Mouse (Mus musculus) ES-E14 (cell line): ENCODE measurements at regions not wholly inside any gene's neighbourhood (a gene's known extent, or its start where the extent isn't known, plus 50 kb on each side); places are given as distances from the start of the nearest gene placed in this dataset.
A peak's percentile ranks its signal among the peaks of the same experiment; 100 is the strongest.
"Not testable (repeated sequence)": the region's sequence is repeated elsewhere in the genome, so short reads cannot be mapped to it uniquely, and the experiment has no call there.

Experiments used
- DNase-seq: peaks from one replicate; pipeline ENCODE4 v3.0.0-alpha.2; 2013; ENCODE audit warnings: low read depth, low spot score
- H3K27ac ChIP-seq: 2 replicates; pipeline ENCODE4 v1.5.1; 2012; ENCODE audit warnings: low read depth, mild to moderate bottlenecking, low read length, moderate library complexity, mixed read lengths; ENCODE audit not compliant: poor library complexity, insufficient read depth, severe bottlenecking
- H3K36me3 ChIP-seq: 2 replicates; pipeline ENCODE4 v1.6.1; 2012; ENCODE audit warnings: mild to moderate bottlenecking, low read length, moderate library complexity, mixed read lengths; ENCODE audit not compliant: control insufficient read depth, poor library complexity, insufficient read depth, severe bottlenecking
- H3K4me1 ChIP-seq, 2 experiments: fragments of 150-350 bp in 1 of 2; sonication (generic) in 1 of 2; 2 replicates each; pipeline ENCODE4 v1.6.1; 2012; ENCODE audit warnings: low read length in 2 of 2, mild to moderate bottlenecking in 1 of 2, mixed read lengths in 1 of 2; ENCODE audit not compliant: control insufficient read depth in 2 of 2, insufficient read depth in 2 of 2, poor library complexity in 1 of 2
- H3K4me3 ChIP-seq, 2 experiments: fragments of 150-350 bp in 1 of 2; sonication (generic) in 1 of 2; 2 replicates each; pipeline ENCODE4 v1.5.1; 2012; ENCODE audit warnings: low read length in 2 of 2, low read depth in 1 of 2, mild to moderate bottlenecking in 1 of 2, mixed read lengths in 1 of 2; ENCODE audit not compliant: insufficient read depth in 1 of 2, poor library complexity in 1 of 2, severe bottlenecking in 1 of 2
- H3K9ac ChIP-seq: 2 replicates; pipeline ENCODE4 v1.6.1; 2012; ENCODE audit warnings: low read depth, mild to moderate bottlenecking, low read length, mixed read lengths; ENCODE audit not compliant: poor library complexity, insufficient read depth, severe bottlenecking
- H3K9me3 ChIP-seq: fragments of 150-350 bp; sonication (generic); 2 replicates; pipeline ENCODE4 v1.6.1; 2012; ENCODE audit warnings: low read depth, mild to moderate bottlenecking, low read length; ENCODE audit not compliant: control insufficient read depth, insufficient read depth
- CHD2 ChIP-seq: IDR thresholded peaks from 2 replicates; pipeline ENCODE4 v1.6.1; 2014; ENCODE audit warnings: mild to moderate bottlenecking, low read depth, low read length, inconsistent platforms
- HCFC1 ChIP-seq: IDR thresholded peaks from 2 replicates; pipeline ENCODE4 v1.6.1; 2012; ENCODE audit warnings: low read length, inconsistent platforms, borderline replicate concordance; ENCODE audit not compliant: insufficient read depth
- MAFK ChIP-seq: IDR thresholded peaks from 2 replicates; pipeline ENCODE4 v1.6.1; 2014; ENCODE audit warnings: mild to moderate bottlenecking, low read depth, low read length, inconsistent platforms; ENCODE audit not compliant: insufficient read depth
- ZC3H11A ChIP-seq: IDR thresholded peaks from 2 replicates; pipeline ENCODE4 v1.6.1; 2012; ENCODE audit warnings: low read depth, mild to moderate bottlenecking, inconsistent platforms, low read length, borderline replicate concordance
- ZNF384 ChIP-seq: IDR thresholded peaks from 2 replicates; pipeline ENCODE4 v1.6.1; 2012; ENCODE audit warnings: low read depth, low read length, inconsistent platforms
- in situ Hi-C, 2 experiments: fragments of 600-800 bp; cut with MboI; formaldehyde crosslinking; loops; one replicate each; pipeline ENCODE4 v1.15.1; 2025; ENCODE audit warnings: low sequenced_read_pairs in 2 of 2, inconsistent platforms in 1 of 2; ENCODE audit not compliant: unreplicated experiment in 2 of 2

GRCm38 (mm10) chr12:113701841-113702240, 158.1 kb downstream of the Adam6a start:
- H3K27ac ChIP-seq, H3K36me3 ChIP-seq, H3K4me3 ChIP-seq, in situ Hi-C loops, DNase-seq, H3K4me1 ChIP-seq, H3K9ac ChIP-seq, H3K9me3 ChIP-seq: not testable (repeated sequence)

GRCm38 (mm10) chr12:113716406-113716805, 172.7 kb downstream of the Adam6a start:
- in situ Hi-C loops = loop anchor here (5.0 to 10.0 kb wide), 2 partner anchors 56 to 58 kb away; no protein-coding TSS in a partner anchor
- not testable (repeated sequence) for H3K36me3 ChIP-seq, H3K27ac ChIP-seq, H3K4me1 ChIP-seq, H3K9me3 ChIP-seq, H3K4me3 ChIP-seq, H3K9ac ChIP-seq
- peak; percentile 58 for DNase-seq

- peak; percentile 45 for DNase-seq
Measured at GRCm38 (mm10) chr12:113735847-113736246, 192.1 kb downstream of the Adam6a start.

GRCm38 (mm10) chr12:113746277-113746676, 202.6 kb downstream of the Adam6a start:
- Histone ChIP-seq H3K9me3 (no peaks in the 10 kb centered on the region), H3K36me3 (no peaks in the 10 kb centered on the region), H3K4me1 (no peaks in the 10 kb centered on the region), H3K4me3 (no peak overlapping the region), H3K9ac (no peak overlapping the region), H3K27ac (no peak overlapping the region)
- TF ChIP-seq ZC3H11A (no peak), HCFC1 (no peak), ZNF384 (no peak), CHD2 (no peak), MAFK (no peak)
- DNase-seq = no peak
- in situ Hi-C loops = no loop called here

More at GRCm38 (mm10) chr12:113735847-113736246, 192.1 kb downstream of the Adam6a start:
- no peak overlapping the region for H3K9ac ChIP-seq
- H3K27ac ChIP-seq = no peak overlapping the region
- in situ Hi-C loops = loop anchor here in 1 of 2 experiments (5.0 kb wide), 1 partner anchor 39 kb away; no protein-coding TSS in a partner anchor
- TF ChIP-seq HCFC1 (no peak), CHD2 (no peak), ZC3H11A (no peak), ZNF384 (no peak), MAFK (no peak)
- H3K4me1 ChIP-seq = no peaks in the 10 kb centered on the region
- H3K4me3 ChIP-seq = no peak overlapping the region
- H3K36me3 ChIP-seq = no peaks in the 10 kb centered on the region
- H3K9me3 ChIP-seq = no peaks in the 10 kb centered on the region

- Histone ChIP-seq H3K9ac (no peak overlapping the region), H3K4me3 (no peak overlapping the region), H3K9me3 (no peaks in the 10 kb centered on the region), H3K4me1 (no peaks in the 10 kb centered on the region), H3K27ac (no peak overlapping the region), H3K36me3 (no peaks in the 10 kb centered on the region)
- TF ChIP-seq MAFK (no peak), CHD2 (no peak), HCFC1 (no peak), ZNF384 (no peak), ZC3H11A (no peak)
- in situ Hi-C loops = no loop called here
- no peak for DNase-seq
Measured at GRCm38 (mm10) chr12:113747987-113748386, 204.3 kb downstream of the Adam6a start.
